Comparison of ENCODE assay signal across 8 mouse cellular contexts in the genomic region with DNA sequence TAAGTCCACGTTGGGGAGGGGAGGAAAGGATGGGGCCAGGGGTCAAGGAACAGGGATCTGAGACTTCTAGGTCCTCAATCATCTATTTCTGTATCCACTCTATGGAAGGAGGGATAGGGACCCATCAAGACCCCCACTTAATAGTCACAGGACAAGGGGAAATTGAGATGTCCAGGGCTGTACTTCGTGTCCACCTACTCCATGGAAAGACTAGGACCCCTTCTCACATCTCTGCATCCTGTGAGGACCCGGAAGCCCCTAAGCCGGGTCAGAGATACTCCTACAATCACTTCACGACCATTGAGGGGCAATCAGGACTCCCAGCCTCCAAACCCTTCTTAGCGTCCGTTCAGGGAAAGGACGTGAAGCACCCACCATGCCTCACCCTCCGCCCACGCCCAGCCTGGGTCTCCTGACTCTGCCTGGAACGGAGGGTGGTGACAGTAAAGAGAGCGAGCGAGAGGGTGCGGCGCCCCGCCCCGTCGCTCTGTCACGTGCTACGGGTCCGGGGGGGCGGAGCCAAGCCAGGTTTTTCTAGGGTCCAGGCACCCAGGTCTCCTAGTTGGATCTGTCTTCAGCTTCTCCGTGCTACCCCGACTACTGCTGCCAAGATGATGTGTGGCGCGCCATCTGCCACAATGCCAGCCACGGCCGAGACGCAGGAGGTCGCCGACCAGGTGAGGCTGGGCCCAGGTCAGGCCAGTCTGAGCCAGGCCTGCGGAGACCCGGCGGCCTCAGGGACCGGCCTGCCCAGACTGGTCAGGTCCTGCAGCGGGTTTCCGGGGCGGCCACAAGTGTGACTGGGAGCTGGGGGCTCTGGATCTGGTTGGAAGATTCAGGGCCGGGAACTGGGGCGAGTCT. TPM values are rescaled to one million over a fixed set of nuclear protein-coding genes. Genes with fewer than 3 reads are reported as not detected.
DNase-seq lines count a peak whose midpoint lies in the region; ATAC-seq lines count a peak whose summit lies in the region.

A gene (plus strand): TSS at position 489 of the 861 bp plus-strand sequence.

- H3K27me3 ChIP-seq in hindbrain, embryonic 15.5 days = no peaks in the 10 kb centered on the region

- ATAC-seq in hindbrain, embryonic 15.5 days (ENCODE audit: low FRiP score, low read depth) = peak; percentile 95

- H3K4me2 ChIP-seq in hindbrain, embryonic 15.5 days = peak within 1 kb of the TSS; percentile 73

- H3K9ac ChIP-seq in hindbrain, embryonic 15.5 days = peak within 1 kb of the TSS; percentile 94

- WGBS in hindbrain, embryonic 15.5 days = 1% methylated on average over 40 of the region's 40 CpGs

- no peaks in the 10 kb centered on the region for H3K9me3 ChIP-seq in hindbrain, embryonic 15.5 days

- peak within 1 kb of the TSS; percentile 78 for H3K27ac ChIP-seq in hindbrain, embryonic 15.5 days (replicated peaks)

- peak; percentile 94 for DNase-seq in ZHBTc4 (ENCODE audit: low read depth, low spot score)
- peak; percentile 45 to 72 for DNase-seq in cerebellum, postnatal 4 days (ENCODE audit: low spot score in 2 of 2)
- peak; percentile 75 for DNase-seq in gastrocnemius, adult 18-20 months (ENCODE audit: low spot score)
- peak; percentile 82 for DNase-seq in left cerebral cortex, adult 11 months (ENCODE audit: low spot score)
- peak; percentile 92 for DNase-seq in lung, postnatal 36 days
- DNase-seq in retina, embryonic 14.5 days (ENCODE audit: low spot score) = peak; percentile 88
- DNase-seq in thymus, postnatal 36 days = peak; percentile 88 to 89

- H3K4me1 ChIP-seq in hindbrain, embryonic 15.5 days (replicated peaks) = peaks cover 18% of the 10 kb centered on the region

- H3K4me3 ChIP-seq in hindbrain, embryonic 15.5 days = peak within 1 kb of the TSS; percentile 94

- peaks cover 16% of the 10 kb centered on the region for H3K36me3 ChIP-seq in hindbrain, embryonic 15.5 days

RNA-seq across cellular contexts. Expression of the gene that starts here (rescaled TPM):
- total RNA-seq in gastrocnemius, adult 18-20 months (2021) = 10 to 100 TPM; 10.1 to 17.7 TPM
- polyA plus RNA-seq in hindbrain, embryonic 15.5 days (2015; fragmentation: Nextera tagmentation; extraction: Ambion mirVana) = 90.9 and 95.0 TPM in 2 replicates

Comparison
In these comparisons a context has a peak if more than half of its experiments do, and no peak if none do; other contexts are left out.
1. Peak in every context shown above with its lines: DNase-seq, ATAC-seq, H3K4me3 ChIP-seq and H3K27ac ChIP-seq.